Mouse (Mus musculus): ENCODE data around the gene Igsf9. TPM values are rescaled to one million over a fixed set of nuclear protein-coding genes. Genes with fewer than 3 reads are reported as not detected.
A peak's percentile ranks its signal among the peaks of the same experiment; 100 is the strongest.

The Igsf9 gene
- polyA plus RNA-seq, 1 experiment from 2014 or later = 61.0 TPM

DNA sequence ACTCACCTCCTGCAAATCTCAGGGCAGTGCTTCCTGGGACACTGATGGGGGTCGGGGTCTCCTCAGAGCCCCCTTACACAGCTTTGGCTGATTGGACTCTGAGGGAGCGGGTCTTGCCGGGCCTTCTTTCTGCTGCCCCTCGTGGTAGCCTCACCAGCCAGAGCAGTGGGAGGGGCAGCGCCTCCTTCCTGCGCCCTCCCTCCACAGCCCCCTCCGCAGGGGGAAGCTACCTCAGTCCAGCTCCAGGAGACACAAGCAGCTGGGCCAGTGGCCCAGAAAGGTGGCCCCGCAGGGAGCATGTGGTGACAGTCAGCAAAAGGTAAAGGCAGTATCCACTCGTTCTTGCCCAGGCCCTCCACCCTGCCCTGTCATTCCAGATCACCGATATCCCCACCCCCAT is 15.8 kb downstream of the Igsf9 start:
- Histone ChIP-seq H3K9ac (no peak overlapping the region), H3K27me3 (no peaks in the 10 kb centered on the region), H3K27ac (replicated peaks) (no peak overlapping the region), H3K36me3 (peaks cover 23% of the 10 kb centered on the region; the same call in 1 of the 2 replicates), H3K4me2 (replicated peaks) (no peak overlapping the region), H3K4me1 (peaks cover 33% of the 10 kb centered on the region), H3K9me3 (replicated peaks) (no peaks in the 10 kb centered on the region), H3K4me3 (replicated peaks) (no peak overlapping the region)
- 74% methylated on average over 10 of the region's 10 CpGs for WGBS
- no peak for ATAC-seq (ENCODE audit: insufficient number of reproducible peaks, low FRiP score, low TSS enrichment, low read depth)

- Histone ChIP-seq H3K27me3 (no peaks in the 10 kb centered on the region), H3K4me3 (replicated peaks) (peak within 1 kb of the TSS; percentile 57), H3K27ac (replicated peaks) (peak within 1 kb of the TSS; percentile 86), H3K9me3 (replicated peaks) (no peaks in the 10 kb centered on the region), H3K36me3 (peaks cover 23% of the 10 kb centered on the region; the same call in 1 of the 2 replicates), H3K4me1 (peaks cover 54% of the 10 kb centered on the region), H3K9ac (peak within 1 kb of the TSS; percentile 50), H3K4me2 (replicated peaks) (peak within 1 kb of the TSS; percentile 68)
- peak; percentile 71 for ATAC-seq (ENCODE audit: insufficient number of reproducible peaks, low FRiP score, low TSS enrichment, low read depth)
- 3% methylated on average over 30 of the region's 30 CpGs for WGBS
Measured at GRCm38 (mm10) chr1:172499765-172500441, 18.3 kb downstream of the Igsf9 start, which contains the start of gene Tagln2. Gene Tagln2, plus strand, starts transcription at chr1:172500047.

DNA sequence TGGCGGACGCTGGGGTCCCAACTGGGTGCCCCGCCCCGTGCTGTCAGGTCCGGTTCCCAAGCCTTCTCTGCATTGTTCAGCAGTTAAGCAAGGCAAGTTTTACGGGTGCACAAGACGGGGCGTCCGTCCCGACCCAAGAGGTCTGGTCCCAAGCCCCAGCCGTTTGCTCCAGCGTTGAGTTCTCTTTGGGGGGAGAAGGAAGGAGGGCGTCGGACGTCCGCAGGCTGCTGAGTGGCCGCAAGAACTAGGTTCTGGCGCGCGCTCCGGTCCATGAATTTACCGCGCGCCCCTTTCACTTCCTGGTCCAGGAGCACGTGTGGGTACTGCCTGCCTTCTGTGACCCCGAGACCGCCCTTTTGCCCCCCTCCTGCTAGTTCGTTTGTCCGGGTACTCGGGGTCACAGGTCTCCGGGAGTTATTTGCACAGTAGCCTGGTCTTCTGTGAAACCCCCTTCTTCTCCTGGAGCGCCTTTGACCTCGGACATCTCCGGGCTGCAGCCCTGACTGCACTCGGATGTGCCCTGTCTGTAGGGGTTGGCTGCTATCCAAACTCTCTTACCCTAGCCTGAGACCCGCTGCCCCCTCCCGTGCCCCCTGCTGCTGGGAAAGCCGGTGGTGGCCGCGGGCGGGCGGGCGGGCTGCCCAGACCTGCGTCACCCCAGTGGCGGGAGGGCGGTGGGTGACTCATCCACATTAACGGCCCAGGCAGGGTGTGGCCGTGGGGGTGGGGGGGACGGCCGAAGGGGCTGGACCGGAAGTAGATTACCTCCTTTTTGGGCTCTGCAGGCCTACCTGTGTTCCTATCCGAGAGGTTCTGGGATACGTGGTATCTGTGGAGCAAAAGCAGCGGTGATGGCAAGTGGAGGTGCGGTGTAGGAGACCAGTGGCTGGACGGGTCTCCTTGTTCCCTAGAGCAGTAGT is 19.1 kb downstream of the Igsf9 start:
- whole genome bisulfite sequencing = 1% methylated on average over 54 of the region's 56 CpGs
- Histone ChIP-seq H3K27ac (replicated peaks) (peak overlapping the region; percentile 86), H3K4me1 (peaks cover 56% of the 10 kb centered on the region), H3K4me2 (replicated peaks) (peak overlapping the region; percentile 68), H3K9me3 (replicated peaks) (no peaks in the 10 kb centered on the region), H3K4me3 (replicated peaks) (peak overlapping the region; percentile 57), H3K27me3 (no peaks in the 10 kb centered on the region), H3K9ac (peak overlapping the region; percentile 50), H3K36me3 (peaks cover 30% of the 10 kb centered on the region)
- ATAC-seq (ENCODE audit: insufficient number of reproducible peaks, low FRiP score, low TSS enrichment, low read depth) = peak; percentile 22; the same call in 1 of the 2 replicates

DNA sequence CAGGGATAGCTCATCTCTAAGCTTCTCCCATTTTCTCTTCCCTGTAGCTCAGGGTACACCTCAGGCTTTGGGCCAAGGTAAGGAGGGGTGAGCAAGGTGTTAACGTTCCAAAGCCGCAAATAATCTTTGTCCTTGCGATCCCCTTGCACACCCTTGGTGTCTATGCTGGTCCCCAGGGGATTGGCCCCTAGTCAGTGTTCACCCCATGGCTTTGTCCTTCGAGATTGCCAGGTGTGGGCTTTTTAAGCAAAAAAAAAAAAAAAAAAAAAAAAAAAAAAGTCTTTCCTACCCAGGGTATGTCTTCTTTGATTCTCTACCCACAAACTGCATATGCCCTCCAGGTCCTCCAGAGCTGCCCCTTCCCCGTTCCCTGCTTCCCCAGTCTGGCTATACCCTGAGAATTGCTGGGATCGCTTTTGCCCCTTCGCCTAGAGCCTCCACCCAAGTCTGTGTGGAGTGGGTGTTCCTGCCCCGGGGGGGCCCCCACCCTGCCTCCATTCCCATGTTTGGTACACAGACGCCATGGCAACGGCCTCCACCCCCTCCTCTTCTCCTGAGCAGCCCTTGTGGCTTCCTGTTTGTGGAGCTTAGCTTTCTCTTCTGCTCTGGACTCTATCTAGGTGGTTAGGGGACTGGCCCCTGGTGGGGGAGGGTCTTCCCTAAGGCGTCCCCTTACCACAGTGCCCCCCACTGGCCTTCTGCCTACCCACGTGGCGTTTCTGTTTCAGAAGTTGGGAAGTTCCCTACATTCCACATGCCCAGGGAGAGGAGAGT is 20.0 kb downstream of the Igsf9 start:
- Histone ChIP-seq H3K4me1 (peaks cover 58% of the 10 kb centered on the region), H3K9ac (no peak overlapping the region; the same call in 1 of the 2 replicates), H3K4me3 (replicated peaks) (peak overlapping the region; percentile 57), H3K36me3 (peaks cover 33% of the 10 kb centered on the region), H3K4me2 (replicated peaks) (peak overlapping the region; percentile 68), H3K9me3 (replicated peaks) (no peaks in the 10 kb centered on the region), H3K27me3 (no peaks in the 10 kb centered on the region), H3K27ac (replicated peaks) (peak overlapping the region; percentile 86)
- peak; percentile 39; the same call in 1 of the 2 replicates for ATAC-seq (ENCODE audit: insufficient number of reproducible peaks, low FRiP score, low TSS enrichment, low read depth)
- 25% methylated on average over 13 of the region's 13 CpGs for WGBS

- ATAC-seq (ENCODE audit: insufficient number of reproducible peaks, low FRiP score, low TSS enrichment, low read depth) = no peak
- Histone ChIP-seq H3K9ac (no peak overlapping the region), H3K9me3 (replicated peaks) (no peaks in the 10 kb centered on the region), H3K4me3 (replicated peaks) (peak overlapping the region; percentile 57), H3K36me3 (peaks cover 32% of the 10 kb centered on the region), H3K27ac (replicated peaks) (peak overlapping the region; percentile 86), H3K4me2 (replicated peaks) (peak overlapping the region; percentile 68), H3K27me3 (no peaks in the 10 kb centered on the region), H3K4me1 (peaks cover 67% of the 10 kb centered on the region)
- 29% methylated on average over 13 of the region's 13 CpGs for WGBS
Measured at GRCm38 (mm10) chr1:172502145-172503110, 20.8 kb downstream of the Igsf9 start.

- Histone ChIP-seq H3K4me1 (peaks cover 70% of the 10 kb centered on the region), H3K9ac (no peak overlapping the region), H3K4me2 (replicated peaks) (peak overlapping the region; percentile 68), H3K27me3 (no peaks in the 10 kb centered on the region), H3K27ac (replicated peaks) (peak overlapping the region; percentile 67), H3K4me3 (replicated peaks) (peak overlapping the region; percentile 16), H3K9me3 (replicated peaks) (no peaks in the 10 kb centered on the region), H3K36me3 (peaks cover 33% of the 10 kb centered on the region)
- ATAC-seq (ENCODE audit: insufficient number of reproducible peaks, low FRiP score, low TSS enrichment, low read depth) = no peak
- WGBS = 37% methylated on average over 14 of the region's 14 CpGs
Measured at GRCm38 (mm10) chr1:172503111-172503997, 21.8 kb downstream of the Igsf9 start.

- ATAC-seq (ENCODE audit: insufficient number of reproducible peaks, low FRiP score, low TSS enrichment, low read depth) = no peak
- Histone ChIP-seq H3K27me3 (no peaks in the 10 kb centered on the region), H3K9ac (no peak overlapping the region), H3K4me2 (replicated peaks) (no peak overlapping the region), H3K9me3 (replicated peaks) (no peaks in the 10 kb centered on the region), H3K4me3 (replicated peaks) (no peak overlapping the region), H3K4me1 (peaks cover 62% of the 10 kb centered on the region), H3K36me3 (peaks cover 31% of the 10 kb centered on the region), H3K27ac (replicated peaks) (no peak overlapping the region)
- whole genome bisulfite sequencing = 60% methylated on average over 8 of the region's 8 CpGs
Measured at GRCm38 (mm10) chr1:172504756-172505155, 23.2 kb downstream of the Igsf9 start.

DNA sequence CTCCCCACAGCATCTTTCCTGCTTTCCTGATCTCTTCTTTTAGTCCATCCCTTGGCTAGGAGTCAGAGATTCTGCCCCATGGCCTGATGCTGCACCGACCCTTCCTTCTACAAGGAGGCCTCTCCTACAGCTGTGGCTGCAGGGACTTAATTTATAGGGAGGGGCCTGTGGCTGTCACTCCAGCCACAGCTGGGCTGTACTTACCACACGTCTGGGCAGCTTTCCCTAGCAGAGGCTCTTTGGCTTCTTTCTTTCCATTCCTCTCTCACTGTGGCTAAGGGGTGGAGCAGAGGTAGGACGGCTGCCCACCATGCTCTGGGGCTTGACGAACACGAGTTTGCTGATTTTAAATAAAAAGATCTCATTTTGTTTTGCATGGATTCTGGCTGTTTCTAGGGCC is 25.4 kb downstream of the Igsf9 start:
- 0 out of 2 replicates have a peak overlapping the region, but pooled peaks have one; percentile 4 for H3K27ac ChIP-seq (replicated peaks)
- ATAC-seq (ENCODE audit: insufficient number of reproducible peaks, low FRiP score, low TSS enrichment, low read depth) = peak; percentile 71
- no peak overlapping the region for H3K4me2 ChIP-seq (replicated peaks)
- no peak overlapping the region for H3K9ac ChIP-seq
- H3K27me3 ChIP-seq = no peaks in the 10 kb centered on the region
- peaks cover 41% of the 10 kb centered on the region for H3K4me1 ChIP-seq
- H3K4me3 ChIP-seq (replicated peaks) = no peak overlapping the region
- H3K36me3 ChIP-seq = peaks cover 31% of the 10 kb centered on the region
- 38% methylated on average over 5 of the region's 5 CpGs for WGBS
- H3K9me3 ChIP-seq (replicated peaks) = no peaks in the 10 kb centered on the region

DNA sequence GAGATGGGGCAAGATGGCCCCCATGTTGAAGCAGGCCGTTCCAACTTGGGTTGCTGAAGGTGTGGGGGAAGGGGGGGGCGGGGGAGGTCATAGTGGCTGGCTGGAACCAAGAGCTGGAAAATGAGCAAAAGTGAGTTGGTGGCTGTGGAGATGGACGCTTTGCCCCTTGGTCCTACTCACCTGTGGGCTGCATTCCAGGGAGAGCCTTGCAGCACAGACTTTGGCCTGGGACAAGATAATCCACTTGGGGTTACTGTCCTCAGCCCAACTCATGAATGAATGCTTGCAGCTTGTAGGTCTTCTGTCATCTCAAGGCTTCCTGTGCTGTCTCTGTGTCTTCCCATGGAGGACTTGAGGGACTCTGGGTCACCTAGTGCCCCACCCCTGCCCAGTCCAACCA is 26.1 kb downstream of the Igsf9 start:
- H3K9ac ChIP-seq = no peak overlapping the region
- H3K36me3 ChIP-seq = peaks cover 31% of the 10 kb centered on the region
- no peak for ATAC-seq (ENCODE audit: insufficient number of reproducible peaks, low FRiP score, low TSS enrichment, low read depth)
- H3K4me2 ChIP-seq (replicated peaks) = no peak overlapping the region
- WGBS = 82% methylated on average over 3 of the region's 3 CpGs
- H3K27me3 ChIP-seq = no peaks in the 10 kb centered on the region
- no peaks in the 10 kb centered on the region for H3K9me3 ChIP-seq (replicated peaks)
- H3K4me3 ChIP-seq (replicated peaks) = no peak overlapping the region
- no peak overlapping the region for H3K27ac ChIP-seq (replicated peaks)
- H3K4me1 ChIP-seq = peaks cover 34% of the 10 kb centered on the region
